Mouse (Mus musculus) heart, postnatal 10 days (tissue): ENCODE data around the gene Bub1b. TPM values are rescaled to one million over a fixed set of nuclear protein-coding genes. Genes with fewer than 3 reads are reported as not detected.
"Not testable (repeated sequence)": the region's sequence is repeated elsewhere in the genome, so short reads cannot be mapped to it uniquely, and the experiment has no call there.

ENCODE experiments used
- DNase-seq, 2 experiments: peaks; one replicate each; pipeline ENCODE4 v3.0.0; 2021
- intact Hi-C: fragments of 180-260 bp; cut with DNase I; formaldehyde crosslinking; loops from one replicate; pipeline ENCODE4 v1.15.1; 2025
- total RNA-seq, 2 experiments: library from RNA; stranded (reverse); gene quantifications; 2 replicates each; pipeline ENCODE4 v1.2.3; 2021

The Bub1b gene
- total RNA-seq, 2 experiments from 2014 or later: 15.4 to 15.9 TPM

DNA sequence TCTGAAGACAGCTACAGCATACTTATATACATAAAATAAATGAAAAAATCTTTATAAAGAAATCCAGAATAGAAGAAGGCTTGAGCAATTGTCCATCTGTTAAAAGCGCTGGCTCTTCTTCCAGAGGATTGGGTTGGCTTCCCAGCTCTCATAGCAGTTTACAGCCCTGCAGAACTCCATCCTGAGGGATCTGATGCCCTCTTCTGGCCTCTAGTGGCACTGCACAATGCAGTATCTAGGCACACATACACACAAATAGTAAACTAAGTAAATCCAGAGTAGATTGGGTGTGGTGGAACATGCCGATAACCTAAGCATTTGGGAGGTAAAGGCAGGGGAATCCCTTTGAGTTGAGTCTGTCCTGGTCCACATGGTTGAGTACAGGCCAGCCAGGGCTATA is 8.0 kb downstream of the Bub1b start:
- DNase-seq: peak; percentile 29 to 64
- intact Hi-C loops: loop anchor here (1.0 to 5.0 kb wide), 2 partner anchors 119 to 344 kb away; no protein-coding TSS in a partner anchor

DNA sequence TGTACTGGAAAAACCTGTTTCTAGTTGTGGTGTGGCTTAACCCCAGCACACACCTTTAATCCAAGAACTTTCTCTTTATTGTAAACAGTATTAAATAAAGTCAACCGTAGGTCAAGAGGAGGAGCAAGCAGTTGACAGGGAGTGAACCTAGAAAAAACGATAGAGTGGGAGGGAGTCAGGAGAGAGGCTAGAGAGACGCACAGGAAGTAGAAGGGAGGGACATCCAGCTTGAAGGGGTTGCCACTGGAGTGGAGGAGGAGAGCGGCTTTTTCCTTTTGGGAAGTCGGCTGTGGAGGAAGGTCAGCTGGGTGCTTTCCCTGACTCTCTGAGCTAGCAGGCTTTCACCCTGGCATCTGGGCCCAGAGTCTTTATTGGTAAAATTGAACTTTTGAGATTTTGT is 9.0 kb downstream of the Bub1b start:
- intact Hi-C loops: loop anchor here (1.0 to 5.0 kb wide), 2 partner anchors 120 to 345 kb away; no protein-coding TSS in a partner anchor
- peak in 1 of 2 experiments; percentile 28 for DNase-seq

DNA sequence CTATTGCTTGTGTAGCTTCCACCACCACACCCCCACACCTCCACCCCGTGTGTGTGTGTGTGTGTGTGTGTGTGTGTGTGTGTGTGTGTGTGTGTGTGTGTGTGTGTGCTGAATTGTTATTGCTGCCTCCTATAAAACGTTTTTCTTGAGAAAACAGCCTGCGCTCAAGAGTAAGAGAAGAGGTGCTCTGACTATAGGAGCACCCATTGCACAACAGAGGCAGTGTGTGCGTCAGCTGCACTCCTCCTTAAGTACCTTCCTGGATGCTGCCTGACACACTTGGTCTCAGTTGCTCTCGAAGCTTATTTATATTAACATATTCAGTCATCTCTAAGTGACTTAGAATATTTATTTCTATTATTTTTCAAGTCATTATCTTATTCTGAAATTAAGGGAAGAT is 20.0 kb downstream of the Bub1b start:
- DNase-seq: no peak
- intact Hi-C loops: no loop called here

DNA sequence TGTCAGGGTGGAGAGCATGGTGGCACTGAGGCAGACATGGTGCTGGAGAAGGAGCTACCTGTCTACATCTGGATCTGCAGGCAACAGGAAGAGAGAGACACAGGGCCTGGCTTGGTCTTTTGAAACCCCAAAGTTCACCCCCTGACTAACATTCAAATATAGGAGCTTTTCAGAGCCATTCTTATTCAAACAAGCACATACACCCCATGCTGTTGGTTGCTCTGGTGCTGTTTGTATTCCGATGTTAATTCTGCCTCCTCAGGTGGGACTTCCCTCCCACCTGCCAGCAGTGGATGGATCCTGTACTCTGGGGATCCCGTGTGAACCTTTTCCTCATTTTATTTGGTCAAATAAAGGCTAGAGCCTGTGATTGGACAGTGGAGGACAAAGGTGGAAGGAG is 22.1 kb downstream of the Bub1b start:
- intact Hi-C loops: no loop called here
- DNase-seq: no peak

DNA sequence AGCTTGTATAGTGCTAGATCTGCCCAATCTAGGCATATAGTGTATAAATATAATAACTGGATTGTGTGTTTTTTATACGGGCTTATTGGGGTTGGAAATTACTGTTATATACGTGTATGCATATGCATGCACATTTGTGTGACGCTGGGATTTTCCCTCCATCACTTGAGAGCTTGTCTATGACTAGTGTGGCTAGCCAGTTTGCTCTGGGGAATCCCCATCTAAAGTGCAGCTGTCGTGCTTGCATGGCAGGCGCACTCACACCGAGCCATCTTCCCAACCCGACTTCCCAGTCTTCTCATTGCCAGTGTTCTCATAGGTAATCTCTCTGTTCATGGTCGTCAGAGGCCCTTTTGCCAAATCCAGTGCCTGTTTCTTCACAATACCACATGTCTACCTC is 22.6 kb downstream of the Bub1b start:
- intact Hi-C loops: no loop called here
- DNase-seq: no peak

DNA sequence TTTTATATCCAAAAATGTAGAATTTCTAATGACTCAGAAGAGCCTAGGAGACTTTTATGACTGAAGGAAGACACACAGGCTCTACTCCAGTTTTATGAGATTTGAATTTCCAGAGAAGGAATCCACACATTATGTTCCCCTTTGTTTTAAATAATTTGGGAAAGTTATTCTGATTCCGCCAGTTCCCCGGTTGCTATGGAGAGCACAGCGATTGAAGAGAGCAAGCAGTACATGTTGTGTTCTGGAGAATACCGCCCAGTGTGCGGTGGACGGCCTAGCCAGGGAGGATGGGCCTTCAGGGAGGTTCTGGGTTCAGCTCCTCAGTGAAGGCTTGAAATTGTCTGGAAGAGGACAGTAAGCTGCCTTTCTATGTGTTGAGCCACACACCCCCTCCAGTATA is 31.3 kb downstream of the Bub1b start:
- intact Hi-C loops: no loop called here
- no peak for DNase-seq

DNA sequence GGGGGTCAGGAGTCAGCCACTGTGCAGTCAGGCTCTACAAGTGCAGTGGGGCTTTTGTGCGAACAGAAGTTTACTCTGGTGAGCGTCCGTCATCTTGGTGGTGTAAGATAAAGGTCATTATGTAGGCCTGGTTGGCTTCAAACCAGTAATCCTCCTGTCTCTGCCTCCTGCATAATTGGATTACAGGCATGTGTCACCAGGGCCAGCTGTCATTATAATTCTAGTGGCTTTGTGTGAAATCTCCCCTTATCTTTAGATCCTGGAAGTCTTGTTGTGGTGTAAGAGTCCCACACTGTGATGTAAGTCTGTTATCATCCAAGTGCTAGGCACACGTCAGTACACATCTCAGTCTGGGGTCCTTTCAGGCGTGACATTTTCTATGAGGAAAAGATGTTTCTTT is 35.4 kb downstream of the Bub1b start:
- no peak for DNase-seq
- intact Hi-C loops: no loop called here

DNA sequence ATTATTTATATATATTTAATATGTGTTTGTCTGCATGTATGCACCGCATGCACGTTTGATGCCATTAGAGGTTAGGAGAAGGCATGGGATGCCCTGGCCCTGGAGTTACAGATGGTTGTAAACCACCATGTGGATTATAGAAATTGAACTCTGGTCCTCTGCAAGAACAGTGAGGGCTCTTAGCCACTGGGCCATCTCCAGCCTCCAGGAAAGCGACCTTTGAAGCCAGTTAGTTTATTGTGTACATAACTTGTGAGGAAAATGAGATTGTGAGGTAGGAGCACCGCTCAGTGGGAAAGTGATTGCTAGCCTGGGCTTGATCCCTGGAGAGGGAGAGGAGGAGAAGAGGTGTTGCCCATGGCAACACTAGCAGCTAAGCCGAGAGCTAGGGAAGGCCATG is 39.2 kb downstream of the Bub1b start:
- DNase-seq: no peak
- intact Hi-C loops: loop anchor here (5.0 kb wide), 1 partner anchor 335 kb away; no protein-coding TSS in a partner anchor

DNA sequence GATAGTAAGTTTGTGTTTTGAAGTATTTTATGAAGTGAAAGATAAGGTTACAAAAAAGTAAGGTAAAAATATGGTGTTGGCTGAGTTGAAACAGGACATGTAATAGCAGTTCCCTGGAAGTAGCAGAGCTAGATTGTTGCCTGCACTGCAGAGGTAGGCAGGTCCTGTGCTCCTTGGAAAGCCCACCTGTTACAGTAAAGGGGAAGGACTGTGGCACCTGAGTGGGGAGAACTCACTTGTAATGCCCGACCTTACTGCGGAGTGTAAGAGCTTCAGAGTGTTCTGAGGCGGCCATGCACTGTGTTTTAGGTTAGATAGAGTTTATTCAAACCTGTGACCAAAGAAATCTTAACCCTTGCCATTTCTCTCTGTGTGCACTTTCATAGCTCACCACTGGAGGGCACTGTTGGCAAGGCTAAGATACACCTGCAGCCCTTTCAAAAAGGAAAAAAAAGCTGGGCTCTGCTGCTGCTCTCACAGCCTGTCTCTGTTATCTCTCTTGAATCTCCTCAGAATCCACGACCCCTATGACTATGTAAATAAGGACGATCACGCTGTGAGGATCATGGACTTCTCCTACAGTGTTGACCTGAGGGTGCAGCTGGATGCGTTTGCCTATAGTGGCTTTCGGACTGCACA is 40.0 kb downstream of the Bub1b start:
- intact Hi-C loops: loop anchor here (1.0 to 5.0 kb wide), 4 partner anchors 57 to 334 kb away; no protein-coding TSS in a partner anchor
- DNase-seq: peak; percentile 71 to 85

DNA sequence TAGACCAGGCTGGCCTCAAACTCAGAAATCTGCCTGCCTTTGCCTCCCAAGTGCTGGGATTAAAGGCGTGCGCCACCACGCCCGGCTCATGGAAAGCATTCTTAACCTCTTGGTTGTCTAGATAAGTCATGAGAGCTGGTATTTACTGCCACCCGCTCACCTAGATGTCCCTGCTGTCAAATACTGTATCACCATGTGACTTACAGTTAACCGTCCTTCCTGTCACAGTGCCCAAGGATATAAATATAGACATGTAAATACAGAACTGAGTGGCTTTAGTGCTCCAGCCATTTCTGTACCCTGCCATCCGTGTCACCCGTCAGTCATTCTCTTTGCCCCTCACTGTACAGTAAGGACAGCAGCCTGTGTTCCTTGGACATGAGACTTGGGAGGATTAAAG is 40.7 kb downstream of the Bub1b start:
- intact Hi-C loops: loop anchor here (1.0 to 5.0 kb wide), 4 partner anchors 57 to 334 kb away; no protein-coding TSS in a partner anchor
- DNase-seq: peak in 1 of 2 experiments; percentile 49

DNA sequence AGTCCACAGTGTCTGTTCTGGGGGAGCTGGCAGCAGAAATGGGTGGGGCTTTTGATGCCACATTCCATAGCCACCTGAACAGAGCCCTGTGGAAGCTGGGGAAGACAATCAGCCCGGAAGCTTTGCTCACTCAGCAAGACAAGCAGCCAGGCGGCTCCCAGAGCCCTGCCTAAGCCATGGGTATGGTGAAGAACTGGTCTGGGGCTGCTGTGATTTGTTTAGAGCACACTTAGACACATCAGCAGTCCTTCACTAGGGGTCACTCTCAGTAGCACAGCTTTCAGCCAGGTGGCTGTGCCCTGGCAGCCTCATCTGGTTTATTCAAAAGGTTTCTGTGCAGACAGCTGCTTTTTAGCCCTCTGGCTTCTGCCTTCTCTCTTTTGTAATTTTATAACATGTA is 43.1 kb downstream of the Bub1b start:
- intact Hi-C loops: no loop called here
- no peak for DNase-seq

DNA sequence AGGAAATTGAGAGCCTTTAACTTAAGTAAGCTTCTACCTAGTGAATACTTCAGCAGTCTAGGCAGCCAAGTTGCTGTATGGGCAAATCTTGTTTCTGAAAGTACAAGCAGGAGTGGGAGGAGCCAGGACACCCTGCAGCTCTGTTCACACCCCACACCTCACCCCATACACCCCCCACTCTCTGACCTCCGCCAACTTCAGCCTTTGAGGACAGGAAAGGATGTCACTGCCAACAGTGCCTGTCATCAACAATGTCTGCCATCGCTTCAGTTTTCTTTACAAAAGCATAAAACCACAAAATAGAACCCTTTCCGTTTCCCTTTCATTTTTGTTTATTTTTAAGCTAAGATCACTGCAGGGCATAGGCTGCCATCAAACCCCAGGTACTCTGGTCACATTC is 44.4 kb downstream of the Bub1b start:
- intact Hi-C loops: no loop called here
- DNase-seq: no peak

DNA sequence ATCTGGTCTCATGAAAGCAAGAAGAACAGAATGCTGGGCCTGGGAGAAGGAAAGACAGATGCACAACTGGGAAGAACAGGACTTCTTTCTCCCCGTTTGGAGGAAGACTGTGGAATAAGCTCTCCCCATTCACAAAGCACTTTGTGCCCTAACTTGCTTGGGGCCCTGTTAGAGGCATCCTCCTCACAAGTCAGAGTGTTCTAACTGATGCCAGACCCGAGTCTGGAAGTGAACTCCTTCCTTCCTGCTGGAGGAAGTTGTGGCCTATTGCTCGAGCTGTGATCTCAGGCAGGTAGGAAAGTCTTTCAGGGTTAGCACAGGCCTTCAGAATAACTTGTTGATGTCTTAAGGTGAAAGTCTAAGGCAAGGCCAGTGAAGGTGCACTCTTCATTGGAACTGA is 44.9 kb downstream of the Bub1b start:
- intact Hi-C loops: no loop called here
- DNase-seq: no peak

DNA sequence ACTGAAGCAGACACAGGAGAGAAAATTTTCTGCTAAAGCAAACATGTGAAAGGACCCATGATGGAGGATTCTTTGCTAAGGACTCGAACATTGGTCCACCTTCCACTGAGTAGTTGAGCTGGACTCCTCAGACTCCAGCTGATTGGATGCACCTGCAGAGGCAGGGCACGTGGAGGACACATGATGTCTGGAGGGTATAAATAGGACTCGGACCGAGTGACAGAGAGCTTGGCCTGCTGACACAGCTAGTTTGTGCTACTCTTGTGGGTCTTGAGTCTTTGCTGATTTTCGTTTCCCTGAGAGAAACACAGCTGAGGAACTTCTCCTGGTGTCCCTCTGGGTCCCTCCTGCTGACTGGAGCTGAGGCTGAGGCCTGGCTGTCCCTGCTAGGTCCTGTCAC is 48.7 kb downstream of the Bub1b start:
- intact Hi-C loops: no loop called here
- DNase-seq: no peak

DNA sequence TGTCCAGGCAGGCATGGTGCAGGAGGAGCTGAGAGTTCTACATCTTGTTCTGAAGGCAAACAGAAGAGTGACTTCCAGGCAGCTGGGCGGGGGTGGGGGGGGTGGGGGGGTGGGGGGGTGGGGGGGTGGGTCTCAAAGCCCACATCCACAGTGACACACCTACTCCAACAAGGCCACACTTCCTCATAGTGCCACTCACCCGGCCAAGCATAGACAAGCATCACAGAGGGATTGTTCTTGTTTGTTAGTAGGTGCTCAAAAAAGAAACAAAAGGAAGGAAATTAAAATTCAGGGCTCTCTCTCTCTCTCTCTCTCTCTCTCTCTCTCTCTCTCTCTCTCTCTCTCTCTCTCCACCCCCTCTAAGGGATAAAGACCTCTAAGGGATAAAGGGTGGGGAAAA is 52.7 kb downstream of the Bub1b start:
- DNase-seq, intact Hi-C loops: not testable (repeated sequence)

DNA sequence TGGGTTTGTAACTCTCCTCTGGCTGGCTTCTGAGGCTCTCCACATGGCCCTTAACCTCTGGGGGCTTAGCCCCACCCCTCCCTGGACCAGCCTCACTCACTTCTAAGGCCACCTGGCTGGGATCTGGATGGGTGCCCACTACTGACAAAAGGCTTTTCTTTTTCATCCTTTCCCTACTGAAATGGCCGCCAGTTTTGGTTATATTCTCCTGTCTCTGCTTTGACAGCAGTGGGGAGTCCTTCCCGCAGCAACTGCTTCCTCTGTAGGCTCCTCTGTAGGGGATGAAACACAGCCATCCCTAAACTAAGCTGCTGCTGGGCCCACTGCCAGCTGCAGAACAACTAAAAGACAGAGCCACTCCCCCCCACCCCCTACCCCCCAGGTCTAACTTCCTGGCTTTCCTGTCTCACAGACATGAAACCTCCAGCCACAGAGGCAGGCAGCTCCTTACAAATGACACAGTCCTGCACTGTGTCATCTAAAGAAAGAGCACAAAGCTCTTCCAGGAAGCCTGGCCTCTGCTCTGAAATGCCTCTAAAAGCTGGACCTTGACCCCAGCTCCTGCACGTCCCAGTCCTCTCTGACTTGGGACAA is 58.8 kb downstream of the Bub1b start:
- DNase-seq: no peak
- intact Hi-C loops: no loop called here

DNA sequence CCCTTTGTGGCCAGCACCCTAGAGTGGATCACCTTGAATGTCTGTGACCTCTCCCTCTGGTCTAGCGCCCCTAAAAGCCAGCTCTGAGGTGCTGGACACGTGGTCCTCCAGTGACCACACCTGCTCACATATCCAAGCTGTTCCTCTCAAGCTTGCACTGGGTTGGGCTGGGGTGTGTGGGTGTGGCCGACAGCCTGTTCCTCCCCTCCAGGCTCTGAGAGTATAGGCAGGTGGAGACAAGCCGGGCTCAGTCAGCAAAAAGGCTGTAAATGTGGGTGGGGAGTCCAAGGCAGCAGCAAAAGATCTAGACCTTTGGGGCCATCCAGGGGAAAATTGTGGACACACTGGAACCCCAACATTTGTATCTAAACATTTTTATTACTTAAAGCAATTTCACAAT is 60.4 kb downstream of the Bub1b start:
- DNase-seq: no peak
- intact Hi-C loops: no loop called here

DNA sequence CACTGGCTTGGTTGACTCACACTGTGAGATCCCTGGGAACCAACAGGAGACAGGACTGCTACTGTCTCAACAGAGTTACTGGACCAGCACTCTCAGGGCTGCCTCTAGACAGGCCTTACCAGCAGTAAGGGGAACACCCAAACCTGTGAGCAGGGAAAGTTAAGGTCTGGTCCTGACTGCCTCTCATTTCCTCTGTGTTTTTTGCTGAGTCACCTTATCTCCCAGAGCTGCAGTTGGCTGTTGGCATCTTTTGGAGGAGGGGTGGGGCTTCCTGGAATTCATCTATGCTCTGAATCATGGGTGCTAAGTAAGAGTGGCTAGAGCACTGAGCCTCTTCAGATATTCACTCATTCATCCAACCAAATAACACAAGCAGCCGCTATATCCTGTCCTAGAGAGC is 61.1 kb downstream of the Bub1b start:
- intact Hi-C loops: no loop called here
- peak; percentile 72 to 73 for DNase-seq

DNA sequence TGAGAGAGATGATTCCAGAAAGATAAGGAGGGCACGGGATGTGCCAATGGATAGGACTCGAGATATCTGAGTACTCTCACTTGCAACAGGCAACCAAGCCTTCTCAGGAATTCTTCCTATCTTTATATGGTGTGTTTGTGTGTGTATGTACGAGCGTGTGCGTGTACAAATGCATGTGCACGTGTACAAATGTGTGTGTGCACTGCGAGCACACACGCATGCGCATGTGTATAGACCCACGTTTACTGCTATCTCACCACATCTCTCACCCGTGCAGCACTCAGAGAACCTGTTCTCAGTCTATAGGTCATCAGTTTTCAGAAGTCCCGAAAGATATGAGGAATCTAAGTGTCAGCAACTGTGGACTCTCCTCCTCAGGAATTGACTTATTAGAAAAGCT is 61.5 kb downstream of the Bub1b start:
- intact Hi-C loops: no loop called here
- DNase-seq: no peak

DNA sequence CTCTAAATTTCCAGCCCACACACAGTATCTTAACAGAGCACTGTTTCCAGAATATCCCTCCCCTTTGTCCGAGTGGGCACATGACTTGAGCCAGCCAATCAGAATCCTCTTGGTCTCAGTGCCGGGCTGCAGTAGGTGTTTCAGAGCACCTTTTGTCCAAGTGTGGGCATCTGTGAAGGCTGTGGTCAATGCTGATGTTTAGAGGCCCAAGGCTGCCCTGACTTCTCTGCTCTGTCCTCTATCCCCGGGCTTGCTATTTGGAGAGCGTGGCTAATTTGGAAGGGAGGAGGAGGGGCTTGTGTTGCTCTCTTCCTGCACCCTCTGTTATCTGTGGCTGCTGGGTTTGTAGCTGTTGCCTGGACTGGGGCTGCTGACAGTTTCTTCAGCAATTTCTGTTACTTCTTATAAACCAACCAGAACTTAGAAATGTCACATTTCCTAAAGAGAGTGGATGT is 62.0 kb downstream of the Bub1b start:
- DNase-seq: peak; percentile 70 to 76
- intact Hi-C loops: no loop called here

DNA sequence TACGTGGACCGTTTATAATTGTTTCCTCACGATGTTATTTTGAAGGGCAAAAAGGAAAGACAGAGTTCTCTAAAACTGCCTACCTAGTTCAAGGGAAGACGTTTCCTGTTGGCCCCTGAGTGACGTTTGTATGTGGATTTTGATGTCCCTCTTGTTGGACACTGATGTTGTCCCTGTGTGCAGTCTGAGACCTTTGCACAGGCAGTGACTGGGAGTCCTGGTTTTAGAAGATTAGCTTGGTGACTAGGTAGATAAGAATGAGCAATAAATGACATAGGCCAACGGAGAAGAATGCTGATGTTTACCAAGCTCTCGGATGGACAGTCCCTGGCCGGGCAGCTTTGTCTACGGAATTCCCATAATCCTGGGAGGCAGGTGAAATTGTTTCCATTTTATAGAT is 63.9 kb downstream of the Bub1b start:
- no peak for DNase-seq
- intact Hi-C loops: no loop called here
